ENCODE assay signal across 8 mouse cellular contexts in the genomic region with DNA sequence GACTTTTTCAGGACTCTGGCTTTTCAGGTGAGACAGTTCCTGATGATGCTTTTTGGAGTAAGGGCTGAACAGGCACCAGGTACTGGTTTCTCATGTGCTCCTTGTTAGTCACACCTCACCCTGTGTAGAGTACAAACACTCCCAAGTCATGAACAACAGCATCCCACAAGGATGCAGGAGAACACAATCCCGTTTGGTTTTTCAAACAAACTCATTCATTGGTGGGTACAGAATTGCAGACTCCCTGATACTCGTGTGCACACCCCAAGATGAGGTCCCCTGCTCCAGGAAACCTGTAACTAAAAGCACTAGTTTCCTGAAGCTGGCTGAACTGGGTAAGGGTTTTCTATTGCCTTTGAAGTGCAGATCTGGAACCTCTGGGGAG.
DNase-seq lines count a peak whose midpoint lies in the region; ATAC-seq and TF ChIP-seq lines count a peak whose summit lies in the region.

No protein-coding gene starts in this region.

- peaks cover 17% of the 10 kb centered on the region for H3K4me1 ChIP-seq in heart, adult 2 months (ENCODE audit: control insufficient read depth, insufficient read depth, low read length)
- H3K4me1 ChIP-seq in thymus, adult 2 months (replicated peaks; ENCODE audit: control insufficient read depth, insufficient read depth, low read length): peaks cover 34% of the 10 kb centered on the region
- H3K4me1 ChIP-seq in limb, embryonic 15.5 days: peaks cover 48% of the 10 kb centered on the region

- intact Hi-C loops in heart, adult 2 months (cut with DNase I): loop anchor here (1.0 to 5.0 kb wide), 5 partner anchors 15 to 181 kb away; a partner anchor contains a TSS
- intact Hi-C loops in heart, postnatal 14 days (cut with DNase I): loop anchor here (2.0 to 5.0 kb wide), 2 partner anchors 39 to 55 kb away; no protein-coding TSS in a partner anchor

- no peaks in the 10 kb centered on the region for H3K9me3 ChIP-seq in limb, embryonic 15.5 days

- no peak for TF ChIP-seq CTCF in heart, adult 2 months (IDR thresholded peaks at IDR 0.05)
- no peak for TF ChIP-seq CTCF in thymus, adult 2 months (IDR thresholded peaks at IDR 0.05; ENCODE audit: borderline replicate concordance, control insufficient read depth, extremely low read depth, insufficient read depth, low read length, poor library complexity)

- H3K27me3 ChIP-seq in heart, adult 2 months (ENCODE audit: control insufficient read depth, insufficient read depth, low read length): no peaks in the 10 kb centered on the region
- H3K27me3 ChIP-seq in thymus, adult 2 months (ENCODE audit: control insufficient read depth, insufficient read depth, low read length): no peaks in the 10 kb centered on the region
- H3K27me3 ChIP-seq in limb, embryonic 15.5 days: no peaks in the 10 kb centered on the region

- no peak for DNase-seq in heart, adult 2 months
- DNase-seq in heart, postnatal 14 days: no peak
- no peak for DNase-seq in thymus, adult 2 months
- DNase-seq in thymus, adult 18-20 months: no peak
- DNase-seq in cerebellum, adult 18-20 months: no peak
- DNase-seq in lung, postnatal 4 days: no peak
- no peak for DNase-seq in Muller cell, postnatal 12 days (ENCODE audit: inconsistent ontology term)

- peak overlapping the region; percentile 99 for H3K27ac ChIP-seq in heart, adult 2 months
- H3K27ac ChIP-seq in thymus, adult 2 months (ENCODE audit: control insufficient read depth, insufficient read depth, low read length): peak overlapping the region; percentile 92
- H3K27ac ChIP-seq in limb, embryonic 15.5 days: peak overlapping the region; percentile 95

- no peak overlapping the region for H3K9ac ChIP-seq in heart, adult 2 months (ENCODE audit: low read depth, low read length)
- no peak overlapping the region for H3K9ac ChIP-seq in limb, embryonic 15.5 days

- H3K4me2 ChIP-seq in limb, embryonic 15.5 days: peak overlapping the region; percentile 37; the same call in 1 of the 2 replicates

- H3K36me3 ChIP-seq in heart, adult 2 months (ENCODE audit: control insufficient read depth, insufficient read depth, low read length): no peaks in the 10 kb centered on the region
- no peaks in the 10 kb centered on the region for H3K36me3 ChIP-seq in thymus, adult 2 months (ENCODE audit: control insufficient read depth, insufficient read depth, low read length)
- no peaks in the 10 kb centered on the region for H3K36me3 ChIP-seq in limb, embryonic 15.5 days

- no peak for TF ChIP-seq POLR2A in heart, adult 2 months (IDR thresholded peaks at IDR 0.05; ENCODE audit: insufficient read depth, low read depth, low read length)
- TF ChIP-seq POLR2A in thymus, adult 2 months (IDR thresholded peaks at IDR 0.05; ENCODE audit: control insufficient read depth, extremely low read depth, insufficient read depth, low read length, poor library complexity): no peak

- WGBS in heart, adult 2 months: 30% methylated on average over 2 of the region's 2 CpGs
- WGBS in thymus, adult 2 months: 19% methylated on average over 2 of the region's 2 CpGs
- 26% methylated on average over 2 of the region's 2 CpGs for WGBS in limb, embryonic 15.5 days

- no peak for ATAC-seq in limb, embryonic 15.5 days (ENCODE audit: insufficient number of reproducible peaks, low FRiP score, low TSS enrichment, low read depth)

- H3K79me2 ChIP-seq in heart, adult 2 months (replicated peaks; ENCODE audit: control insufficient read depth, insufficient read depth, low read length): no peaks in the 10 kb centered on the region

- no peak overlapping the region for H3K4me3 ChIP-seq in heart, adult 2 months
- no peak overlapping the region for H3K4me3 ChIP-seq in thymus, adult 2 months (ENCODE audit: control insufficient read depth, insufficient read depth, low read length)
- no peak overlapping the region; the same call in 1 of the 2 replicates for H3K4me3 ChIP-seq in limb, embryonic 15.5 days

- TF ChIP-seq EP300 in heart, adult 2 months (IDR thresholded peaks at IDR 0.05; ENCODE audit: insufficient read depth, low read depth, low read length): no peak
